Mouse (Mus musculus): ENCODE results near the gene Asrgl1. TPM values are rescaled to one million over a fixed set of nuclear protein-coding genes. Genes with fewer than 3 reads are reported as not detected.

Asrgl1 gene
- total RNA-seq, 2 experiments from 2014 or later = 11.5 to 14.4 TPM

- no peak for DNase-seq (ENCODE audit: low spot score in 2 of 2)
These were observed 61.5 kb downstream of the Asrgl1 start for GRCm38 (mm10) chr19:9073776-9074411.

- DNase-seq (ENCODE audit: low spot score in 2 of 2) = no peak
These were observed 63.3 kb downstream of the Asrgl1 start for GRCm38 (mm10) chr19:9072157-9072530.

GRCm38 (mm10) chr19:9071456-9072156 lies 63.8 kb downstream of the Asrgl1 start:
- DNase-seq (ENCODE audit: low spot score in 2 of 2) = peak; percentile 22 to 68

GRCm38 (mm10) chr19:9070316-9070715 lies 65.1 kb downstream of the Asrgl1 start:
- no peak for DNase-seq (ENCODE audit: low spot score in 2 of 2)

- no peak for DNase-seq (ENCODE audit: low spot score in 2 of 2)
These were observed 65.6 kb downstream of the Asrgl1 start for GRCm38 (mm10) chr19:9069687-9070307.

- DNase-seq (ENCODE audit: low spot score in 2 of 2) = no peak
These were observed 68.1 kb downstream of the Asrgl1 start for GRCm38 (mm10) chr19:9067292-9067691.

- no peak for DNase-seq (ENCODE audit: low spot score in 2 of 2)
These were observed 69.5 kb downstream of the Asrgl1 start for GRCm38 (mm10) chr19:9065621-9066561.

GRCm38 (mm10) chr19:9063831-9064230 lies 71.6 kb downstream of the Asrgl1 start:
- no peak for DNase-seq (ENCODE audit: low spot score in 2 of 2)

GRCm38 (mm10) chr19:9062822-9063221 lies 72.6 kb downstream of the Asrgl1 start:
- no peak for DNase-seq (ENCODE audit: low spot score in 2 of 2)

- DNase-seq (ENCODE audit: low spot score in 2 of 2) = no peak
These were observed 74.1 kb downstream of the Asrgl1 start for GRCm38 (mm10) chr19:9061221-9061893.

GRCm38 (mm10) chr19:9060103-9060502 lies 75.3 kb downstream of the Asrgl1 start:
- no peak for DNase-seq (ENCODE audit: low spot score in 2 of 2)

Other genes starting within 250 kb of the Asrgl1 start
- gene 1810009A15Rik, start 246.8 kb downstream of the Asrgl1 start, total RNA-seq (2021) = 10 to 100 TPM; 30.0 to 30.9 TPM
- gene Gm49416, start 246.7 kb downstream of the Asrgl1 start, total RNA-seq (2021) = 1 to 10 TPM; 1.5 to 2.9 TPM
- gene Ints5, start 242.6 kb downstream of the Asrgl1 start, total RNA-seq (2021) = 10 to 100 TPM; 19.0 to 20.1 TPM
- gene Ganab, start 237.6 kb downstream of the Asrgl1 start, total RNA-seq (2021) = 10 to 100 TPM; 74.2 to 77.0 TPM
- 10 to 100 TPM; 29.6 to 31.6 TPM for gene B3gat3, start 215.3 kb downstream of the Asrgl1 start, total RNA-seq (2021)
- 1 to 10 TPM; 4.4 to 4.9 TPM for gene Rom1, start 206.3 kb downstream of the Asrgl1 start, total RNA-seq (2021)
- gene Eml3, start 206.1 kb downstream of the Asrgl1 start, total RNA-seq (2021) = 10 to 100 TPM; 24.3 to 26.7 TPM
- 10 to 100 TPM; 61.1 to 69.8 TPM for gene Mta2, start 193.8 kb downstream of the Asrgl1 start, total RNA-seq (2021)
- 10 to 100 TPM; 12.7 to 14.9 TPM for gene Tut1, start 181.8 kb downstream of the Asrgl1 start, total RNA-seq (2021)
- 100 to 1,000 TPM; 704 to 748 TPM for gene Eef1g, start 168.6 kb downstream of the Asrgl1 start, total RNA-seq (2021)
- 100 to 1,000 TPM; 377 to 414 TPM for gene Ahnak, start 146.4 kb downstream of the Asrgl1 start, total RNA-seq (2021)
- 1 to 10 TPM; 1.7 to 5.3 TPM for gene Scgb1a1, start 47.7 kb downstream of the Asrgl1 start, total RNA-seq (2021)